Mouse (Mus musculus) ovary, postnatal 14 days (tissue): ENCODE results near the gene Tomm20.
A peak's percentile ranks its signal among the peaks of the same experiment; 100 is the strongest.
"Not testable (repeated sequence)": the region's sequence is repeated elsewhere in the genome, so short reads cannot be mapped to it uniquely, and the experiment has no call there.

Experiments used
- DNase-seq: peaks from one replicate; pipeline ENCODE4 v3.0.0; 2022; ENCODE audit warnings: low spot score

Gene Tomm20

GRCm38 (mm10) chr8:126945730-126946163 is at the start of gene Tomm20:
Tomm20 (minus strand) TSS chr8:126945844.
- peak; percentile 96 for DNase-seq

- no peak for DNase-seq
Measured at GRCm38 (mm10) chr8:126994506-126994905, 48.9 kb upstream of the Tomm20 start.

- no peak for DNase-seq
Measured at GRCm38 (mm10) chr8:126989363-126990153, 43.9 kb upstream of the Tomm20 start.

GRCm38 (mm10) chr8:126988346-126989006 is 42.8 kb upstream of the Tomm20 start:
- no peak for DNase-seq

GRCm38 (mm10) chr8:126986495-126986894 is 40.9 kb upstream of the Tomm20 start:
- peak; percentile 78 for DNase-seq

- DNase-seq = no peak
Measured at GRCm38 (mm10) chr8:126980046-126980445, 34.4 kb upstream of the Tomm20 start.

GRCm38 (mm10) chr8:126979091-126979920 is 33.7 kb upstream of the Tomm20 start:
- peak; percentile 18 for DNase-seq

GRCm38 (mm10) chr8:126978535-126978934 is 32.9 kb upstream of the Tomm20 start:
- DNase-seq = not testable (repeated sequence)

GRCm38 (mm10) chr8:126978028-126978427 is 32.4 kb upstream of the Tomm20 start:
- no peak for DNase-seq

- no peak for DNase-seq
Measured at GRCm38 (mm10) chr8:126976608-126977348, 31.1 kb upstream of the Tomm20 start.

GRCm38 (mm10) chr8:126975706-126976105 is 30.1 kb upstream of the Tomm20 start:
- DNase-seq = no peak

- no peak for DNase-seq
Measured at GRCm38 (mm10) chr8:126974511-126974910, 28.9 kb upstream of the Tomm20 start.

GRCm38 (mm10) chr8:126973686-126974265 is 28.1 kb upstream of the Tomm20 start:
- DNase-seq = no peak

GRCm38 (mm10) chr8:126972649-126973048 is 27.0 kb upstream of the Tomm20 start:
- DNase-seq = no peak

GRCm38 (mm10) chr8:126972102-126972501 is 26.5 kb upstream of the Tomm20 start:
- DNase-seq = no peak

- DNase-seq = no peak
Measured at GRCm38 (mm10) chr8:126971314-126971664, 25.6 kb upstream of the Tomm20 start.

- peak; percentile 92 for DNase-seq
Measured at GRCm38 (mm10) chr8:126970579-126971313, 25.1 kb upstream of the Tomm20 start, which contains the start of gene Rbm34. Rbm34 (minus strand) TSS chr8:126971071.

GRCm38 (mm10) chr8:126969546-126969945 is 23.9 kb upstream of the Tomm20 start:
- no peak for DNase-seq

GRCm38 (mm10) chr8:126968107-126968506 is 22.5 kb upstream of the Tomm20 start:
- DNase-seq = no peak

GRCm38 (mm10) chr8:126965246-126965645 is 19.6 kb upstream of the Tomm20 start:
- no peak for DNase-seq

- DNase-seq = no peak
Measured at GRCm38 (mm10) chr8:126962871-126963270, 17.2 kb upstream of the Tomm20 start.
